Mouse (Mus musculus) olfactory bulb, adult 2 months (tissue): ENCODE measurements around the gene Dirc2.

Experiments
- CTCF ChIP-seq: fragments of 200-500 bp; IDR thresholded peaks from 2 replicates; pipeline ENCODE4 v1.5.1; 2012; ENCODE audit warnings: low read depth, mild to moderate bottlenecking, low read length, moderate library complexity; ENCODE audit not compliant: insufficient read depth
- POLR2A ChIP-seq: fragments of 200-500 bp; IDR thresholded peaks from 2 replicates; pipeline ENCODE4 v1.6.1; 2012; ENCODE audit warnings: mild to moderate bottlenecking, low read depth, low read length, moderate library complexity; ENCODE audit not compliant: insufficient read depth

GRCm38 (mm10) chr16:35781651-35782050, 12.5 kb upstream of the Dirc2 start:
- no peak for TF ChIP-seq POLR2A
- no peak for TF ChIP-seq CTCF
